Mouse (Mus musculus): ENCODE measurements around the gene Krt82.

DNA sequence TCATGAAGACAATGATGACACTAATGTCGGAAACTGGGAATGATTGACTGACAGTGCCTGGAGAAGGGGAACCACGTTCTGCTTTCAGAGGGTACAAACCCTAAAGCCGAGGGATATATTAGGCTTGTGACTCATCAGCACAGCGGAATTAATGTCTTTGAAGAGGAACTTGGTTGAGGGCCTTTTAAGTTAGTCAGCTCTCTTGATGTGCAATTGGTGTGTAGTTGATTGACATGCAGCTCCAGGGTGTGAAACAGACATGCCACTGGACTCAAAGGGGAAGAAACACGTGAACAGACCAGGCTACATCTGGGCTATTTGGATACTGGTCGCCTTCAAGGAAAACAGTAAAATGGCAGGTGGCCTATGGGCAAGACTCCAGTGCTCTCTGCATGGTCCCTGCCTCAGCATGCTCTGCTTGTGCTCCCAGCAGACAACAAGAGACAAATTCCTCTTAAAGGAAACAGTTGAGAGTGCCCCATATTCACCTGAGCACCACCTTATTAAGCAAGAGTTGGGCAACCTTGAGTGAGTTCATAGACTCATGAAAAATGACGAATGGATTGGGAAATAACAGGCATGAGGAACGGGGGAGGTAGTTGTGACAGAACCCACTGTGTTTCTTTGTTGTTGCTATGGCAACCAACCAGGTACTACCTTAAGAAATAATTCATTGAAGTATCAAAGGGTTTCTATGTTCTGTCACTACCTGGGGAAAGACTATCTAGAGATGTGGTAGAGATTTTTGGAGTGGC lies 32.9 kb upstream of the Krt82 start:
- TF ChIP-seq POLR2A (IDR thresholded peaks at IDR 0.05; ENCODE audit: insufficient read depth, low read depth, low read length), result no peak
- TF ChIP-seq CTCF (IDR thresholded peaks at IDR 0.05; ENCODE audit: insufficient read depth, low read depth, low read length), result no peak
